Mouse (Mus musculus) lung, postnatal 36 days (tissue): ENCODE measurements around the gene Gm19965.

ENCODE experiments used
- DNase-seq: peaks from one replicate; pipeline ENCODE4 v3.0.0; 2022; ENCODE audit warnings: mixed read lengths

Gm19965 gene

GRCm38 (mm10) chr1:116802683-116803082 lies at the start of gene Gm19965:
Gene Gm19965, plus strand, starts transcription at chr1:116802983.
- DNase-seq, result no peak

DNA sequence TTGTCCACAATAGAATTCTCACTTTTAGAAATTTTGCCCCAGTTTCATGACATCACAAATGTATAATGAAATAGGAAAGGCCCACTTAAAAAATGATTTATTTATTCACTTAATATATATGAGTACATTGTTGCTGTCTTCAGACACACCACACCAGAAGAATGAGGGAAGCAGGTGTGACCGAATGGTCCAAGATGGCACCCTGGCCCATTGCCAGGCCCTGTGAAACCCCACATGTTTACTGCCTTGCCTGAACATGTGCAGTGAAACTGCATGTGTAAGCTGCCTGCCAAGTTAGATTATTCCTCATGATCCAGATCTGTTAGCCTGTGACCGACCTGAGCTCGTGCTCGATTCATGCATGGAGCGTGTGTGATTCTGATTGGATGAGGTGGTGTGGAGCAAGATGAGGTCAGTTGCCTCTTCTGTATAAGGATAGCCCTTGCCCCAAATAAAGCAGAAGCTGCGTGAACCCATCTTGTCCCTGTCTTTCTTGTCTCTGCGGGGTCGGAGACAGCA lies 20.3 kb upstream of the Gm19965 start:
- no peak for DNase-seq
